Mouse (Mus musculus) liver, adult 2 months (tissue): ENCODE results near the gene Srp9.

Experiments used
- CTCF ChIP-seq: fragments of 200-500 bp; IDR thresholded peaks from 2 replicates; pipeline ENCODE4 v1.5.1; 2011; ENCODE audit warnings: low read depth, low read length, control low read depth
- POLR2A ChIP-seq: fragments of 200-500 bp; IDR thresholded peaks from 2 replicates; pipeline ENCODE4 v1.6.1; 2011; ENCODE audit warnings: low read length, control low read depth; ENCODE audit not compliant: insufficient read depth; ENCODE audit errors: extremely low read depth

GRCm38 (mm10) chr1:182142725-182143124, 18.2 kb downstream of the Srp9 start:
- TF ChIP-seq CTCF: no peak
- TF ChIP-seq POLR2A: no peak
